Mouse (Mus musculus) heart, postnatal 36 days (tissue): ENCODE measurements around the gene Tubg1. TPM values are rescaled to one million over a fixed set of nuclear protein-coding genes. Genes with fewer than 3 reads are reported as not detected.
"Not testable (repeated sequence)": the region's sequence is repeated elsewhere in the genome, so short reads cannot be mapped to it uniquely, and the experiment has no call there.

Source experiments
- DNase-seq, 2 experiments: peaks; one replicate each; pipeline ENCODE4 v3.0.0; 2021 to 2022
- intact Hi-C: fragments of 180-260 bp; cut with DNase I; formaldehyde crosslinking; loops from one replicate; pipeline ENCODE4 v1.15.1; 2025
- total RNA-seq, 2 experiments: library from RNA; stranded (reverse); gene quantifications; 2 replicates each; pipeline ENCODE4 v1.2.3; 2021

The Tubg1 gene
- total RNA-seq, 2 experiments from 2014 or later, result 23.2 to 24.1 TPM

- no peak for DNase-seq
- intact Hi-C loops, result no loop called here
Measured at GRCm38 (mm10) chr11:101137000-101137399, 17.3 kb downstream of the Tubg1 start.

- DNase-seq, result no peak
- intact Hi-C loops, result no loop called here
Measured at GRCm38 (mm10) chr11:101138536-101139181, 18.9 kb downstream of the Tubg1 start.

GRCm38 (mm10) chr11:101140164-101140819 lies 20.6 kb downstream of the Tubg1 start:
- intact Hi-C loops, result no loop called here
- peak in 1 of 2 experiments; percentile 18 for DNase-seq

GRCm38 (mm10) chr11:101141088-101141487 lies 21.4 kb downstream of the Tubg1 start:
- DNase-seq, result no peak
- intact Hi-C loops, result no loop called here

GRCm38 (mm10) chr11:101142215-101142967 lies 22.7 kb downstream of the Tubg1 start:
- no peak for DNase-seq

DNA sequence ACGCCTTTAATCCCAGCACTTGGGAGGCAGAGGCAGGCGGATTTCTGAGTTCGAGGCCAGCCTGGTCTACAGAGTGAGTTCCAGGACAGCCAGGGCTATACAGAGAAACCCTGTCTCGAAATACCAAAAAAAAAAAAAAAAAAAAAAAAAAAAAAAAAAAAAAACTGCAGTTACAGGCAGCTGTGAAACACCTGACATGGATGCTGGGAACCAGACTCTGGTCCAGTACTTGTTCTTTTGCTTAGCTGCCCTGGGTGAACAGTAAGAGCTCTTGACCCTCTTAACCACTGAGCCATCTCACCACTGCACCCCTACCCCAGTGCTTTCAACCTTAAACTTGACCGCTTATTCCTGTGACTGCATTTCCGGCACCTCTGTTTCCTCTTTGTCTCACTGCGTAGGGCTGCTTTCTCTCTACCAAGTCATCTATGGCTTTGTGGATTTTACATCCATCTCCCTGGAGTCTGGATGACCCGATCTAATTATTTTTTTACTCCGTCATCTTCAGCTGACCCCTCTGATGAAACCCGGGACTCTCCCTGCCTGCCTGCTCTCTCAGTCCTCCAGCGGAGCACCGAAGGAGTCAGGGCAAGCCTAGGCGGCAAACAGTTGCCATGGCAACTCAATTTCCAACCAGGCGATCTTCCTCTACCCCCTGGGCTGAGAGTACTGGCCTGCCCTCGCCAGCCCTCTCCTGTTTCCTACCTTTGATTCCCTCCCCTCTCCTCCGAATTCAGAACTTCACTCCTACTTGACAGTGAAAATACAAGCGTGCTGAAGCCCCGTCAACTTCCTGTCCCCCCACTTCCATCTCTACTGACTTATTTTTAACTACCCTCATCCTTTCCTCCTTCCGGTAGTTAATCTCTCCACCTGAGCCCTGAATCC lies 23.8 kb downstream of the Tubg1 start:
- DNase-seq, result no peak
- intact Hi-C loops, result no loop called here

More at GRCm38 (mm10) chr11:101142215-101142967, 22.7 kb downstream of the Tubg1 start:
- intact Hi-C loops, result no loop called here

DNA sequence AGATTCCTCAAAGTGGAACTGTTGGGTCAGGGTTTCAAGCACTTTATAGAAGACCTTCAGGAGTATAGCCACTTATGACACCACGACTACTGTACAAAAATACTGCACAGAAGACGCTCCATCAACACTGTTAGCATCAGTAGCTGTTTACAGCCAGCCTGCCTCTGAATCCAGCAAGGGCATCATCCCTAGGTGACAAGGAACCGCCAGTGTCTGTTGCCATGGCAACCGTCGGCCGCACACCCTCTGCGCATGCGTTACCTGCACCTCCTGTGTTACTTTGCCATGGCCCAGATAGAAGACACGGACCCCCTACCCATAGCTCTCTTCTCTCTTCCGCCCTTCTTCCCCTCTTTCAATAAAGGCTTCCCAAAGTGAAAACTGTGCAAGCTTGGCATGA lies 26.6 kb downstream of the Tubg1 start:
- intact Hi-C loops, result no loop called here
- no peak for DNase-seq

GRCm38 (mm10) chr11:101148751-101149150 lies 29.0 kb downstream of the Tubg1 start:
- DNase-seq, result no peak

GRCm38 (mm10) chr11:101149178-101150105 lies 29.7 kb downstream of the Tubg1 start:
- intact Hi-C loops, result no loop called here
- peak in 1 of 2 experiments; percentile 58 for DNase-seq

More at GRCm38 (mm10) chr11:101148751-101149150, 29.0 kb downstream of the Tubg1 start:
- intact Hi-C loops, result no loop called here

DNA sequence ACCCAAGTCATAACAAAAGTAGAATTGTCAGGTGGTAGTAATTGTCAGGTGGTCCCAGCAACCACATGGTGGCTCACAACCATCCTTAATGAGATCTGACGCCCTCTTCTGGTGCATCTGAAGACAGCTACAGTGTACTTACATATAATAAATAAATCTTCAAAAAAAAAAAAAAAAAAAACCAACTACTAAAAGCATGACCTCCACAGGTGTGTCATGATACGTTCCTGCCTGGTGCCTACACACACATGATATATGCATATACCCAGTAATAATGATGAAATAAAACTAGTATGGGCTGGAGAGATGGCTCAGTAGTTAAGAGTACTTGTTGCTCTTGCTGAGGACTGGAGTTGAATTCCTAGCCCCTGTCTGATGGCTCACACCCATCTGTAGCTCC lies 31.3 kb downstream of the Tubg1 start:
- intact Hi-C loops, result no loop called here
- DNase-seq, result no peak

- intact Hi-C loops, result no loop called here
Measured at GRCm38 (mm10) chr11:101152825-101153224, 33.1 kb downstream of the Tubg1 start.

DNA sequence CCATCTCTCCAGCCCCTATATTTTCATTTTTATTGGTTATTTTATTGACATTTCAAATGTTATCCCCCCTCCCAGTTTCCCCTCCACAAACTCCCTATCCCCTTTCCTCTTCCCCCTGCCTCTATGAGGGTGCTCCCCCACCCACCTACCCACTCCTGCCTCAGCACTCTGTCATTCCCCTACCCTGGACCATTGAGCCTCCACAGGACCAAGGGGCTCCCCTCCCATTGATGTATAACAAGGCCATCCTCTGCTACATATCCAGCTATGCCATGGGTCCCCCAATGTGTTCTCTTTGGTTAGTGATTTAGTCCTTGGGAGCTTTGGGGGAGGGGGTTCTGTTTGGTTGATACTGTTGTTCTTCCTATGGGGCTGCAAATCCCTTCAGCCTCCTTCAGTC lies 34.9 kb downstream of the Tubg1 start:
- intact Hi-C loops, result no loop called here

More at GRCm38 (mm10) chr11:101152825-101153224, 33.1 kb downstream of the Tubg1 start:
- DNase-seq, result no peak

GRCm38 (mm10) chr11:101155151-101155550 lies 35.4 kb downstream of the Tubg1 start:
- no peak for DNase-seq
- intact Hi-C loops, result no loop called here

More for the DNA sequence above, 34.9 kb downstream of the Tubg1 start:
- DNase-seq, result no peak

DNA sequence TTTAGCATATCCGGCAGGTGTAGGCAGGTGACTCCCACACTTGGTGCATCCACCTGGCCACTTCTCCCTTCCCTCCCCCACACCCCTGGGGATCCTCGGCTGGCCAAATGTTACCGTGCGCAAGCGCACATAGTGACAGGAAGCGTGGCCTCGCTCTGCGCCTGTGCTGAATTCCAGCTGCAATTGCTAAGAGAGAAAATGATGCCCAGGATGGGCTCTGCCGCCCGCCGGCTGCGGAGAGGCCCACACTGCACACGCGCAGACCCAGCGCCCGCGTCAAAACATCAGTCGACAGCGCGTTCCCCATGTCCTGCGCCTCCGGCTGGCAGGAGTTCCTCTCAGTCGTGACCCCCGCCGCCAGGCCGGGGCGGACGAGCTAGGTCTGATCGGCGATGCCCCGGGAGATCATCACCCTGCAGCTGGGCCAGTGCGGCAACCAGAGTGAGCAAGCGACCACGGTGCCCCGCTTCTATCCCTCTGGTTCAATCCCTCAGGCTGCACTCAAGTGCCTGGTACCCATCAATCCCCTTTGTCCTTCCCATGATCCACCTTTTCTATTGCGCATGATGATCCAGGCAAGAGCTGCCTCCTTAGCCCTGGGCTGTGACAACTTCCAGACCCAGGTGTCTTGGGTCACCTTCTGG lies 36.1 kb downstream of the Tubg1 start, which contains the start of gene Tubg2:
Tubg2 (plus strand) TSS at position 180 of the 644 bp plus-strand sequence.
- intact Hi-C loops, result no loop called here
- DNase-seq, result peak; percentile 55 to 59

GRCm38 (mm10) chr11:101160151-101160550 lies 40.4 kb downstream of the Tubg1 start:
- intact Hi-C loops, result not testable (repeated sequence)

GRCm38 (mm10) chr11:101160981-101161505 lies 41.3 kb downstream of the Tubg1 start:
- intact Hi-C loops, DNase-seq: not testable (repeated sequence)

More at GRCm38 (mm10) chr11:101160151-101160550, 40.4 kb downstream of the Tubg1 start:
- DNase-seq, result not testable (repeated sequence)

DNA sequence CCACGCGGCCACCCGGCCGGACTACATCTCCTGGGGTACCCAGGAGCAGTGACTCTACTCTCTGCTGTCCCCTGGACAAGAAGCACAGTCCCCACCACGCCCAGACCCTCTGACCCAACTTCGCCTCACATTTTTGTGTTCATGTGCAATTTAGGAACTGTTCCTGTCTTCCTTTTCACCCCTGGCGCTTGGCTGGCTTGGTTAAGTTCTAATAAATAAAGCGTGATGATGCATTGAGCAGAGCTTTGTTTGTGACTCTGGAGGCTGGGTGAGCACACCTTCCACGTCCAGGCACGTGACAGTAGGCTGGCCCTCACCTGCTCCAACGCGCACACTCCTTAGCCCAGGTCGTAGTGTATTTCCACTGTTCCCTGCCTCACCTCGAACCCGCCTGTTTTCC lies 41.8 kb downstream of the Tubg1 start:
- intact Hi-C loops, result no loop called here
- no peak for DNase-seq

DNA sequence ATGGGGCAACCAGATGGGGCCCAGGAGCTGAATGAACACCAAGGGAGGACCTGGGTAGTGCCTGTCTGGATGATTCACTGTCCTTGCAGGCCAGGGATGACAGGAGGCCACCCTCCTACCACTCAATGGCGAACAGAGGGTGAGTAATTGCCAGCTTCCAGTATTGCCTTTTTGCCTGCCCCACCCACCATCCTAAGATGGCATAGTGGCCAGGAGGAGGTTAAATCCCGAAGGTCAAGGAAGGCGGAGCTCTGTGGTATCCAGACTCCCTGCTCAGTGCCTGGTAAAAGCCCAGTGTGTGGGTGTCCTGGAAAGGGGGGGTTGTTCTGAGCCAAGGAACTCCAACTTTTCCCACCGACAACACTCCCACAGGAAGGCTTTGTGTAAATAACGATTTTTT lies 42.6 kb downstream of the Tubg1 start:
- no peak for DNase-seq

More for the DNA sequence above, 42.6 kb downstream of the Tubg1 start:
- intact Hi-C loops, result no loop called here
